Mouse (Mus musculus): ENCODE measurements around the gene Gbx2.

- TF ChIP-seq CTCF (IDR thresholded peaks at IDR 0.05; ENCODE audit: low read depth, low read length), result no peak
- TF ChIP-seq GATA1 (IDR thresholded peaks at IDR 0.05; ENCODE audit: borderline replicate concordance, low read length), result no peak
Observed at GRCm38 (mm10) chr1:89927061-89927661, 3.8 kb downstream of the Gbx2 start.

Data from G1E (cell line).